Mouse (Mus musculus): ENCODE measurements around the gene Myh14. TPM values are rescaled to one million over a fixed set of nuclear protein-coding genes. Genes with fewer than 3 reads are reported as not detected.

Myh14 gene
- polyA plus RNA-seq, 1 experiment from 2014 or later: 33.6 TPM

DNA sequence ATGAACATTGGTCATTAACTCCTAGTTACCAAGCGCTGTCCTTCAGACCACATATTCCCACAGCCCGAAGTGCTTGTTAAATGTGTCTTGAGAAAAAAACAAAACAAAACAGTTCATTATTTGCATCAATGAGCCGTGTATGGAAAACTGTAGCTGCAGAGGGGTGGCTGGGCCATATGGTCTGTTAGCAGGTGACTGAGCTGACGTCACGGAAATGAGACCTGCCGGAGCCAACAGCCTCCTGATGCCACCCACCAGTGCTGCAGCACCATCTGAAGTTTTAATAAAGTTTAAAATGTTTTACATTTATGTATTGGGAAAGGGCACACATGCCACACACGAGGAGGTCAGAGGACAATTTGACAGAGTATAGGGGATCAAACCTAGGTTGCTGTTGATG is 18.7 kb upstream of the Myh14 start:
- Histone ChIP-seq H3K4me2 (no peak overlapping the region), H3K4me1 (ENCODE audit: insufficient read depth) (no peaks in the 10 kb centered on the region), H3K36me3 (ENCODE audit: insufficient read depth) (no peaks in the 10 kb centered on the region), H3K27ac (ENCODE audit: low read depth) (no peak overlapping the region), H3K4me3 (ENCODE audit: low read depth, low read length) (no peak overlapping the region), H3K9ac (no peak overlapping the region), H3K27me3 (ENCODE audit: insufficient read depth, low read length) (no peaks in the 10 kb centered on the region), H3K9me3 (ENCODE audit: low read depth, low read length) (no peaks in the 10 kb centered on the region)
- 89% methylated on average over 7 of the region's 7 CpGs for WGBS
- ATAC-seq (ENCODE audit: insufficient read depth) (no peak), DNase-seq (no peak)
- TF ChIP-seq CTCF (IDR thresholded peaks at IDR 0.05; ENCODE audit: low read depth): no peak

- Histone ChIP-seq H3K4me2 (no peak overlapping the region), H3K36me3 (ENCODE audit: insufficient read depth) (no peaks in the 10 kb centered on the region), H3K4me1 (ENCODE audit: insufficient read depth) (no peaks in the 10 kb centered on the region), H3K27ac (ENCODE audit: low read depth) (no peak overlapping the region), H3K4me3 (ENCODE audit: low read depth, low read length) (no peak overlapping the region), H3K9me3 (ENCODE audit: low read depth, low read length) (no peaks in the 10 kb centered on the region), H3K27me3 (ENCODE audit: insufficient read depth, low read length) (no peaks in the 10 kb centered on the region), H3K9ac (no peak overlapping the region)
- 62% methylated on average over 3 of the region's 3 CpGs for WGBS
- TF ChIP-seq CTCF (IDR thresholded peaks at IDR 0.05; ENCODE audit: low read depth): peak; percentile 52
- ATAC-seq (ENCODE audit: insufficient read depth) (no peak), DNase-seq (no peak)
Measured at GRCm38 (mm10) chr7:44688890-44689289, 18.2 kb upstream of the Myh14 start.

- no peaks in the 10 kb centered on the region for H3K36me3 ChIP-seq (ENCODE audit: insufficient read depth)
- peak overlapping the region; percentile 44; the same call in 1 of the 2 replicates for H3K27ac ChIP-seq (ENCODE audit: low read depth)
- H3K4me1 ChIP-seq (ENCODE audit: insufficient read depth): no peaks in the 10 kb centered on the region
- TF ChIP-seq CTCF (IDR thresholded peaks at IDR 0.05; ENCODE audit: low read depth): no peak
- no peak overlapping the region for H3K9ac ChIP-seq
- H3K4me2 ChIP-seq: no peak overlapping the region
- no peaks in the 10 kb centered on the region for H3K9me3 ChIP-seq (ENCODE audit: low read depth, low read length)
- no peak overlapping the region for H3K4me3 ChIP-seq (ENCODE audit: low read depth, low read length)
- ATAC-seq (ENCODE audit: insufficient read depth) (peak; percentile 70; the same call in 1 of the 2 replicates), DNase-seq (peak; percentile 76)
- 42% methylated on average over 17 of the region's 17 CpGs for WGBS
- no peaks in the 10 kb centered on the region for H3K27me3 ChIP-seq (ENCODE audit: insufficient read depth, low read length)
Measured at GRCm38 (mm10) chr7:44685531-44686402, 15.1 kb upstream of the Myh14 start.

DNA sequence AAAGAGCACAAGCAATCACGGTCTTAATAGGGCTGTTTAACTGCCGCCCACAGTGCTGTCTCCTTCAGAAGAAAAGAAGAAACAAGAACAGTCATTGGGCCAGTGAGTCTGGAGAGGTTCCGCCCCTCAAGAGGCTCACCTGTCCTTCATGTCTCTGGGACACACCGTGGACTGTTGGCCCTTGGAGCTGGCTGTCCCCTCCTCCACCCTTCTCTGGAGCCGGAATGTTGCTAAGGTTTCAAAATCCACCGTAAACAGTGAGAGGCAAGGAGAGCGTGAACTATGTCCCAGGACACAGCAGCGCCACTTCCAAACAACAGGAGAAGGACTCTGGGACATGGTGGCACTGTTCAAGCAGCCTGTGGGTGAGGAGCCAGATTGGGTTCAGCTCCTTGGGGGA is 13.0 kb upstream of the Myh14 start:
- WGBS: 49% methylated on average over 8 of the region's 8 CpGs
- no peak overlapping the region for H3K4me3 ChIP-seq (ENCODE audit: low read depth, low read length)
- H3K4me1 ChIP-seq (ENCODE audit: insufficient read depth): no peaks in the 10 kb centered on the region
- no peaks in the 10 kb centered on the region for H3K36me3 ChIP-seq (ENCODE audit: insufficient read depth)
- H3K27me3 ChIP-seq (ENCODE audit: insufficient read depth, low read length): no peaks in the 10 kb centered on the region
- H3K9me3 ChIP-seq (ENCODE audit: low read depth, low read length): no peaks in the 10 kb centered on the region
- H3K4me2 ChIP-seq: no peak overlapping the region
- TF ChIP-seq CTCF (IDR thresholded peaks at IDR 0.05; ENCODE audit: low read depth): no peak
- H3K9ac ChIP-seq: no peak overlapping the region
- DNase-seq (no peak), ATAC-seq (ENCODE audit: insufficient read depth) (no peak)
- H3K27ac ChIP-seq (ENCODE audit: low read depth): peak overlapping the region; percentile 30; the same call in 1 of the 2 replicates

- WGBS: 60% methylated on average over 2 of the region's 2 CpGs
- no peaks in the 10 kb centered on the region for H3K27me3 ChIP-seq (ENCODE audit: insufficient read depth, low read length)
- H3K4me3 ChIP-seq (ENCODE audit: low read depth, low read length): no peak overlapping the region
- no peak for TF ChIP-seq CTCF (IDR thresholded peaks at IDR 0.05; ENCODE audit: low read depth)
- no peaks in the 10 kb centered on the region; the same call in 1 of the 2 replicates for H3K9me3 ChIP-seq (ENCODE audit: low read depth, low read length)
- no peaks in the 10 kb centered on the region for H3K36me3 ChIP-seq (ENCODE audit: insufficient read depth)
- no peak overlapping the region for H3K27ac ChIP-seq (ENCODE audit: low read depth)
- no peaks in the 10 kb centered on the region for H3K4me1 ChIP-seq (ENCODE audit: insufficient read depth)
- no peak for ATAC-seq (ENCODE audit: insufficient read depth)
- H3K4me2 ChIP-seq: no peak overlapping the region
- no peak for DNase-seq
- H3K9ac ChIP-seq: no peak overlapping the region
Measured at GRCm38 (mm10) chr7:44676611-44677010, 6.0 kb upstream of the Myh14 start.

DNA sequence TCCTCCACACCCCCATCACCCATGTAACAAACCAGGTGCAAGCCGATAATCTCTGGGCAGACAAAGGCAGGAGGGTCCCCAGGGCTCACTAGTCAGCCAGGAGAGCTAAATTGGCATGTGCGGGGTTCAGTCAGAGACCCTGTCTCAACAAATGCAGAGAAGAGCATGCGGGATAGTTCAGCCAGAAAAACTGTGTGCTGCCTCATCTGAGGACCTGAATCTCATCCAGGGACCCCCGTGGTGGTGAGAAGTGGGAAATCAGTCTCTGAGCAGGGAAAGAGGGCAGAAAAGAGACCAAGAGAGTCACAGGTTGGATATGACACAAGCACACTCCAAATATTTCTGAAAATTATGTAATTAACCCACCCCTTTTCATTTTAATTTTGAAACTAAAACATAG is 5.5 kb upstream of the Myh14 start:
- no peaks in the 10 kb centered on the region for H3K36me3 ChIP-seq (ENCODE audit: insufficient read depth)
- no peaks in the 10 kb centered on the region; the same call in 1 of the 2 replicates for H3K9me3 ChIP-seq (ENCODE audit: low read depth, low read length)
- no peak overlapping the region for H3K9ac ChIP-seq
- no peak overlapping the region for H3K4me3 ChIP-seq (ENCODE audit: low read depth, low read length)
- ATAC-seq (ENCODE audit: insufficient read depth) (no peak), DNase-seq (no peak)
- TF ChIP-seq CTCF (IDR thresholded peaks at IDR 0.05; ENCODE audit: low read depth): no peak
- H3K4me1 ChIP-seq (ENCODE audit: insufficient read depth): no peaks in the 10 kb centered on the region
- H3K27ac ChIP-seq (ENCODE audit: low read depth): no peak overlapping the region
- no peak overlapping the region for H3K4me2 ChIP-seq
- WGBS: 61% methylated on average over 4 of the region's 4 CpGs
- no peaks in the 10 kb centered on the region for H3K27me3 ChIP-seq (ENCODE audit: insufficient read depth, low read length)

GRCm38 (mm10) chr7:44675171-44675570 is 4.5 kb upstream of the Myh14 start:
- Histone ChIP-seq H3K4me3 (ENCODE audit: low read depth, low read length) (no peak overlapping the region), H3K9me3 (ENCODE audit: low read depth, low read length) (no peaks in the 10 kb centered on the region; the same call in 1 of the 2 replicates), H3K9ac (no peak overlapping the region), H3K4me1 (ENCODE audit: insufficient read depth) (no peaks in the 10 kb centered on the region; the same call in 1 of the 2 replicates), H3K4me2 (no peak overlapping the region), H3K27ac (ENCODE audit: low read depth) (no peak overlapping the region), H3K36me3 (ENCODE audit: insufficient read depth) (no peaks in the 10 kb centered on the region), H3K27me3 (ENCODE audit: insufficient read depth, low read length) (peaks cover 9% of the 10 kb centered on the region)
- no peak for ATAC-seq (ENCODE audit: insufficient read depth)
- no peak for TF ChIP-seq CTCF (IDR thresholded peaks at IDR 0.05; ENCODE audit: low read depth)
- no peak for DNase-seq
- 83% methylated on average over 6 of the region's 6 CpGs for WGBS
